Mouse (Mus musculus) intestine, embryonic 16.5 days (tissue): ENCODE results near the gene Sdhc. TPM values are rescaled to one million over a fixed set of nuclear protein-coding genes. Genes with fewer than 3 reads are reported as not detected.
A peak's percentile ranks its signal among the peaks of the same experiment; 100 is the strongest.

Experiments
- ATAC-seq: fragments of 200-750 bp; cut with Nextera tagmentation; 2 replicates; pipeline ENCODE4 v1.8.0; 2017; ENCODE audit warnings: moderate TSS enrichment, moderate library complexity
- H3K27ac ChIP-seq: fragments of 300-500 bp; sonication (generic); 2 replicates; pipeline ENCODE4 v1.5.1; 2014; ENCODE audit warnings: mild to moderate bottlenecking, low read length
- H3K27me3 ChIP-seq: fragments of 300-500 bp; sonication (generic); replicated peaks from 2 replicates; pipeline ENCODE4 v1.6.1; 2014; ENCODE audit warnings: low read length, control low read depth, mixed read lengths; ENCODE audit not compliant: control insufficient read depth, insufficient read depth
- H3K36me3 ChIP-seq: fragments of 300-500 bp; sonication (generic); 2 replicates; pipeline ENCODE4 v1.6.1; 2014; ENCODE audit warnings: low read length, control low read depth; ENCODE audit not compliant: control insufficient read depth, insufficient read depth
- H3K4me1 ChIP-seq: fragments of 300-500 bp; sonication (generic); 2 replicates; pipeline ENCODE4 v1.6.1; 2014; ENCODE audit warnings: low read length, control low read depth, mixed read lengths; ENCODE audit not compliant: control insufficient read depth, insufficient read depth
- H3K4me2 ChIP-seq: fragments of 300-500 bp; sonication (generic); 2 replicates; pipeline ENCODE4 v1.6.1; 2014; ENCODE audit warnings: low read depth, low read length, control low read depth
- H3K4me3 ChIP-seq: fragments of 300-500 bp; sonication (generic); 2 replicates; pipeline ENCODE4 v1.5.1; 2014; ENCODE audit warnings: mild to moderate bottlenecking, low read length
- H3K9ac ChIP-seq: fragments of 300-500 bp; sonication (generic); 2 replicates; pipeline ENCODE4 v1.6.1; 2014; ENCODE audit warnings: low read depth, low read length
- H3K9me3 ChIP-seq: fragments of 300-500 bp; sonication (generic); 2 replicates; pipeline ENCODE4 v1.6.1; 2016; ENCODE audit warnings: low read length, control low read depth; ENCODE audit not compliant: control insufficient read depth
- WGBS: fragments of 180-500 bp; shearing (Covaris S2); extraction: QIAGEN DNeasy Blood & Tissue Kit; methylation state at CpG from one replicate; pipeline ENCODE4 v1.1.7; 2014; 5-methylcytosine and 5-hydroxymethylcytosine counted together
- polyA plus RNA-seq: library from polyadenylated mRNA; unstranded; fragments of >200 nt; fragmentation: Nextera tagmentation; extraction: Ambion mirVana; gene quantifications from 2 replicates; pipeline ENCODE4 v1.2.1, GENCODE M21; 2015

The Sdhc gene
- polyA plus RNA-seq, 1 experiment from 2014 or later, result 457 TPM

DNA sequence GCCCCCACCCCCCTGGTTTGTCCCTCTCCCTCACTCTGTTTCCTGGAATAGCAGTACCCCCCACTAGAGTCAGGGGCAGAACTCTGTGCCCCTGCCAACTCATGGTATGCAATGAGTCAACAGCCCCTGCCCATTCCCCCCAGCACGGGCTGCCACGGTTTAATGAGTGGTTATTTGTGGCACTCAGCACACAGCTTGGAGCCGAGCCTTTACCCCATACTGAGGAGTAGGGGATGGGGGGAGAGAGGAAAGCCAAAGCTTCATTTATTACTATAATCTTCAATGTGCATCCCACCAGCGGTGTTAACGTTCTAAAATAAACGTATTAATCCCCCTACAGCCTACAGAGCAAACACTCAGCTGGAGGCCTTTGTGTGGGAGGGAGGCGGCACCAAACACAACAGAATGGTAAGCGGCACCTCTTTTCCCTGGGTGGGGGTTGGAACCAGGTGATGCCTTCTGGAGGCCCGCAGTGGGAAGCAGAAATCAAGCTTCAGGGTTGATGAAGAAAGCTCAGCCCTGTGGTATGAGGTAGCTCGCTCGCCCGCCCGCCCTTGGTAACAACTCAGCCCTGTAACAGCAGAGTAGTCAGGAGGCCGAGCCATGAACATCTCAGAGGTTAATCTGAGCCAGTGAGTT lies 39.2 kb upstream of the Sdhc start:
- peak; percentile 61 for ATAC-seq
- WGBS, result 44% methylated on average over 14 of the region's 14 CpGs
- Histone ChIP-seq H3K27ac (0 out of 2 replicates have a peak overlapping the region, but pooled peaks have one; percentile 35), H3K9ac (no peak overlapping the region), H3K9me3 (no peaks in the 10 kb centered on the region), H3K4me1 (peaks cover 20% of the 10 kb centered on the region), H3K4me2 (0 out of 2 replicates have a peak overlapping the region, but pooled peaks have one; percentile 15), H3K36me3 (no peaks in the 10 kb centered on the region), H3K27me3 (0 out of 2 replicates have a peak, but pooled peaks cover 7% of the 10 kb centered on the region), H3K4me3 (no peak overlapping the region)

DNA sequence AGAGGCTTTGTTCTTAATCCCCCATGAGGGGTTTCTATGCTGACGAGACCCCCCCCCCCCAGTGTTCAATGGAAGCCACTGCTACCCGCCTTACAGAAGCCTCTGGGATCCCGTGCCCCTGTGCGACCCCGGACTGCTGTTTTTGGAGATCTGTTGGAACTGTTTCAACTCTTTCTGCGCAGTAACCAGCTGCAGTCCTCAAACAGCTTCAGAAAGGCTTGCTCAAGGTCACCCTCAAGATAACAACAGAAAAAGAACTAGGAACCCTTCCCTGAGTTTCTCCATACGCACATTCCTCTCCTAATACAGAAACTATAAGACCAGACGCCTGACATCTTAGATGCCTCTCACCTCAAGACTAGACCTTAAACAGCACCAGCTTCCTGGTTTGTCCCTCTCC lies 38.6 kb upstream of the Sdhc start:
- 0 out of 2 replicates have a peak overlapping the region, but pooled peaks have one; percentile 14 for H3K9ac ChIP-seq
- peaks cover 22% of the 10 kb centered on the region for H3K4me1 ChIP-seq
- ATAC-seq, result peak; percentile 19; the same call in 1 of the 2 replicates
- H3K36me3 ChIP-seq, result no peaks in the 10 kb centered on the region
- H3K4me2 ChIP-seq, result 0 out of 2 replicates have a peak overlapping the region, but pooled peaks have one; percentile 15
- H3K9me3 ChIP-seq, result no peaks in the 10 kb centered on the region
- H3K27ac ChIP-seq, result 0 out of 2 replicates have a peak overlapping the region, but pooled peaks have one; percentile 35
- H3K27me3 ChIP-seq, result 0 out of 2 replicates have a peak, but pooled peaks cover 3% of the 10 kb centered on the region
- no peak overlapping the region for H3K4me3 ChIP-seq
- WGBS, result 18% methylated on average over 8 of the region's 8 CpGs

DNA sequence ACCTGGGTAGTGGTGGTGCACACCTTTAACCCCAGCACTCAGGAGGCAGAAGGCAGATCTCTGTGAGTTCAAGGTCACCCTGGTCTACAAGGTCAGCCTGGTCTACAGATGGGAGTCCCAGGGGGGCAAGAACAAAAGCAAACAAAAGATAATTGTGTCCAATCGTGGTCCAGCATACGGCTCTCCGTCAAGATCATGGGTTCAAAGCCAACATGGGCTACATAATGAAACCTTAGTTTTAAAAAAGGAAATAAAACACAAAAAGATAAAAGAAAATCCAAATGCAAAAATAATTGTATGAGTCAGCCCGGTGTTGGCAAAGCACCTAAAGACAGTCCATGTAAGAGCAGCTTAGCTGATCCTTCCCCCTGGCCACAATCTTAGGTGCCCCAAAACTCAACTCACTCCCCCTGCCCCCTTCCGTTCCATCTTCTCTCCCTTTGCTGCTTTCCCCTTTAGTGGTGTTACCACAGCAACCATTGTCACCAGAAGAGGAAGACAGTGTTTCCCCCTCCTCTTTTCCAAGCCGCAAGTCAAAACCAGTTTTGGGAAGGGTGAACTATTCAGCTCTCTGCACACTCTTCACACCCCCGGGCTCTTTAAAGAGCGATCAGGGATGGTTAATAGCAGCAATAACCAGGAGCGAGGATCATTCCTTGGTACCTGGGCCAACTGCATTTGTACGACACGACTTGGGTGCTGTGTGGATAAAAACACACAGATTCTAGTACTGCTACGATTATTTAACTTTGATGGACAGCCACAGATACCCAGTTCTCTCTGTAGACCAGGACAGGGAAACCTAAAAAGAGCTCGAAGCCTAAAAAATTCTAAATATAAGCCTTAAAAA lies 37.7 kb upstream of the Sdhc start:
- H3K9ac ChIP-seq, result no peak overlapping the region
- H3K4me1 ChIP-seq, result peaks cover 20% of the 10 kb centered on the region
- no peak overlapping the region for H3K4me2 ChIP-seq
- H3K4me3 ChIP-seq, result no peak overlapping the region
- 0 out of 2 replicates have a peak, but pooled peaks cover 3% of the 10 kb centered on the region for H3K27me3 ChIP-seq
- WGBS, result 66% methylated on average over 13 of the region's 13 CpGs
- no peak for ATAC-seq
- no peaks in the 10 kb centered on the region for H3K9me3 ChIP-seq
- H3K36me3 ChIP-seq, result no peaks in the 10 kb centered on the region
- H3K27ac ChIP-seq, result no peak overlapping the region

DNA sequence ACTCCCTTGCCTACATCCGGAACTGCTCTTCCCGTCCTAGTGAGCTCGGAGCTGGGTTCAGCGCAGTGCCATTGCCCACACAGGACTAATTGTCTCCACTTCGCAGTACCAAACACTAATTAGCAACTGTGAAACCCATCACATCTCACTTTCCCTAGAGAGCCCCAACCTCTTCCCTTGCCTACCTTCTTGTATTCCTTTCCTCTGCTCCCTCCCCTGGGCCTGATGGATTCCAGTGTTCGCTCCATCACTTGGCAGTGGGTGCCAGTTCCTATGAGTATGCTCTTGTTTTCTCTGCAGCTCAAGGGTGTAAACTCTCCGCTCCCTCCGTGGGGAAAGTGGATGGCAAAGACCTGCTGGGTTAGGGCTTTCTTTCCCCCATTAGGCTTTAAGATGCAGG lies 35.3 kb upstream of the Sdhc start:
- Histone ChIP-seq H3K9ac (no peak overlapping the region), H3K27me3 (no peaks in the 10 kb centered on the region), H3K36me3 (no peaks in the 10 kb centered on the region), H3K27ac (no peak overlapping the region), H3K4me1 (peaks cover 15% of the 10 kb centered on the region), H3K9me3 (no peaks in the 10 kb centered on the region), H3K4me3 (no peak overlapping the region), H3K4me2 (no peak overlapping the region)
- WGBS, result 70% methylated on average over 8 of the region's 8 CpGs
- ATAC-seq, result no peak

DNA sequence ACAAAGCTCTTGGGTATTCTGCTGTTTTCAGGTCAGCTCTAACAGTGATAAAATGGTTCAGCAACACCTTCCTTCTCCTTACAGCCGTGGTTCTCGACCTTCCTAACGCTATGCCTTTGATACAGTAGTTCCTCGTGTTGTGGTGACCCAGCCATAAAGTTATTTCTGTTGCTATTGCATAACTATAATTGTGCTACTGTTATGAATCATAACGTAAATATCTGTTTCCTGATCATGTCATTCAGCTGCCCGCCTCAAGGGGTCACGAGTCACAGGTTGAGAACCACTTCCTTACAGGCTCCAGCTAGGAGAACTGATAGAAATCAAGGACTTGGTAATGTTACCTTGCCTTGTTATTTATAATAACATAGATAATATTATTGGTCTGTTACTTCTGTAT lies 33.9 kb upstream of the Sdhc start:
- no peaks in the 10 kb centered on the region for H3K27me3 ChIP-seq
- H3K9ac ChIP-seq, result no peak overlapping the region
- H3K36me3 ChIP-seq, result no peaks in the 10 kb centered on the region
- H3K4me2 ChIP-seq, result no peak overlapping the region
- H3K9me3 ChIP-seq, result no peaks in the 10 kb centered on the region
- peak; percentile 85 for ATAC-seq
- peaks cover 11% of the 10 kb centered on the region for H3K4me1 ChIP-seq
- no peak overlapping the region for H3K4me3 ChIP-seq
- 0 out of 2 replicates have a peak overlapping the region, but pooled peaks have one; percentile 44 for H3K27ac ChIP-seq
- 58% methylated on average over 7 of the region's 7 CpGs for WGBS

DNA sequence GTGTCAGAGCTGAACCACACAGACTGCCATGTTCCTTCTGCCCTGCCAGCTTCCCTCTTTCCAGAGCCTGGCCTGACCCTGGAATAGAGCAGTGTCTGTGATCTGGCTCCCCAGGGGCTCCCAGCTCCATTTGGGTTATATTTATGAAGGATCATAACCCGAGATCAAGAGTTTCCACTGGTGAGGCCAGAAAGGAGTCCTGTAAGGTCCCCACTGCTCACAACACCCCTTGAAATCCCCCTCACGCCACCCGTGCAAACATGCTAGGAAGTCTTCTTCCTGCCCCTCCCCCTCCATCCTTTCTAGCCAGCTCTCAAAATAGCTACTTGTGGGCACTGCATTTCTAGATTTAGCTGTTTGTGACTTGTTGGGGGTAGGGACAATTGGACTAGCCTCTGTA lies 33.2 kb upstream of the Sdhc start:
- no peak overlapping the region for H3K27ac ChIP-seq
- H3K9ac ChIP-seq, result no peak overlapping the region
- H3K4me2 ChIP-seq, result no peak overlapping the region
- no peak for ATAC-seq
- H3K36me3 ChIP-seq, result no peaks in the 10 kb centered on the region
- 0 out of 2 replicates have a peak, but pooled peaks cover 5% of the 10 kb centered on the region for H3K4me1 ChIP-seq
- no peak overlapping the region for H3K4me3 ChIP-seq
- H3K9me3 ChIP-seq, result no peaks in the 10 kb centered on the region
- 51% methylated on average over 3 of the region's 3 CpGs for WGBS
- no peaks in the 10 kb centered on the region for H3K27me3 ChIP-seq

DNA sequence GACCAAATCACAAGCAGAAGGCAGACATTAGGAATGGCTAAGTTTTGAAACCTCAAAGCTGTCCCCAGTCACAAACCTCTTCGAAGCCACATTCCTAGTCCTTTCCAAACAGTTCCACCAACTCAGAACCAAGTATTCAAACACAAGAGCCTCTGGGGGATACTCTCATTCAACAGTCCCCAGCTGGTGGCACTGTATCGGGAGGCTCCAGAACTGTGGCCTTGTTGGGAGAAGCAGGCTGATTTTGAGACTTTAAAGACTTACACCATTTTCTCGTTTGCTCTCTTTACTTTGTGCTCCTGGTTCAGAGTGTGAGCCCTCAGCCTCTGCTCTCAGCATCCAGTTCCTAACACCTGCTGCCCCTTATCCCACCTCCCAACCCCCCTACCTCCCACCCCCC lies 32.6 kb upstream of the Sdhc start:
- H3K9ac ChIP-seq, result no peak overlapping the region
- WGBS, result 86% methylated on average over 3 of the region's 3 CpGs
- H3K4me2 ChIP-seq, result no peak overlapping the region
- no peak overlapping the region for H3K27ac ChIP-seq
- H3K27me3 ChIP-seq, result no peaks in the 10 kb centered on the region
- 0 out of 2 replicates have a peak, but pooled peaks cover 5% of the 10 kb centered on the region for H3K4me1 ChIP-seq
- ATAC-seq, result no peak
- no peak overlapping the region for H3K4me3 ChIP-seq
- no peaks in the 10 kb centered on the region for H3K9me3 ChIP-seq
- H3K36me3 ChIP-seq, result no peaks in the 10 kb centered on the region

DNA sequence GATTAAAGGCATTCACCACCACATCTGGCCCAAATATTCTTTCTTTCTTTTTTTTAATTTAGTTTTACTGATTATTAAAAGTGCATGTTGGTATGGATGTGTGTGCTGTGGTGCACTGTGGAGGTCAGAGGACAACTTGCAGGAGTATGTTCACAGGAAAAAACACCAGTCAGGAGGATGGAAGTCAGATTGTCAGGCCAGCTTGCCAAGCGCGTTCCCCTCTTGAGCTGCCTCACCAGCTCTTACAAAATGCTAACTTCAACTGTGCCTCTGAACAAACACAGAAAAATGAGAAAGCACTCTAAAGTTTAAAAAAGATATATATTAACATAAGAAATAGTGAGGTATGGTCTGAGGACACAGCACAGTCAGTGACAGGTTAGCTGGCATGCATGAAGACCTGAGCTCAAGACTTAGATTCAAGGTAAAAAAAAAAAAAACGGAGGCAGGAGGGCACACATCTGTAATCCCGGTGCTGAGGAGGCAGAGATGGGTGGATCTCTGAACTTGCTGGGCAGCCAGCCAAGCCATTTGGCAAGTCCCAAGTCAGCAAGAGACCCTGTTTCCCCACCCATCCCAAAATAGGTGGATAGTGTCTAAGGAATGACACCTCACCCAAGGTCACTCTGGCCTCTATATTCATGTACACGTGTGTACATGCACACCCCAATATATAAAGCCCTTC lies 29.2 kb upstream of the Sdhc start:
- Histone ChIP-seq H3K4me2 (no peak overlapping the region), H3K27me3 (no peaks in the 10 kb centered on the region), H3K4me3 (no peak overlapping the region), H3K4me1 (0 out of 2 replicates have a peak, but pooled peaks cover 5% of the 10 kb centered on the region), H3K9ac (no peak overlapping the region), H3K27ac (no peak overlapping the region), H3K9me3 (no peaks in the 10 kb centered on the region), H3K36me3 (no peaks in the 10 kb centered on the region)
- 78% methylated on average over 5 of the region's 5 CpGs for WGBS
- no peak for ATAC-seq

DNA sequence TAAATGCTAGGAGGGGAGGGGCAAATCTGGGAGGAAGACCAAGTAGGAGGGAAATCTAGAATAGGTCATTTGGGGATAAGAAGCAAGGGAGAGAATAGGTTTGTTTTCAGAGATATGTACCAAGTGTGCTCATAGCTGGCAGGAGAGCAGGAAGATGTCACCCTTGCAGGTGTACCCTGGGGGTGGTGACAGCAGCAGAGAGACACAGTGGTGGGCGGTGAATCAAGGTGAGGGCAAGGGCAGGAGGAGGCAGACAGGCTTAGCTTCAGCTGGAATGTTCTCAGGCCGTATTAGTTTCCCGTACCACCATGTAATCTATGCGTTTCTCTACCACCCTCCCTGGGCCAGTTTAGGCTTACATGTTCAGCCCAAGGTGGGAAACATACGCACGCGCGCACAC lies 22.4 kb upstream of the Sdhc start:
- no peak overlapping the region for H3K27ac ChIP-seq
- H3K9ac ChIP-seq, result no peak overlapping the region
- H3K4me3 ChIP-seq, result no peak overlapping the region
- H3K9me3 ChIP-seq, result no peaks in the 10 kb centered on the region
- no peak overlapping the region for H3K4me2 ChIP-seq
- no peaks in the 10 kb centered on the region for H3K27me3 ChIP-seq
- WGBS, result 96% methylated on average over 8 of the region's 8 CpGs
- no peak for ATAC-seq
- peaks cover 3% of the 10 kb centered on the region; the same call in 1 of the 2 replicates for H3K4me1 ChIP-seq
- no peaks in the 10 kb centered on the region for H3K36me3 ChIP-seq
